Mouse (Mus musculus) G1E (cell line): ENCODE data around the gene Adam12.

Experiments
- CTCF ChIP-seq: IDR thresholded peaks from 2 replicates; pipeline ENCODE4 v1.5.1; 2012; ENCODE audit warnings: low read depth, low read length, inconsistent platforms, mixed read lengths
- GATA1 ChIP-seq: IDR thresholded peaks from 2 replicates; pipeline ENCODE4 v1.6.1; 2012; ENCODE audit warnings: borderline replicate concordance, low read length, inconsistent platforms, mixed read lengths
- TAL1 ChIP-seq: conservative IDR thresholded peaks from 2 replicates; pipeline ENCODE4 v1.6.1; 2012; ENCODE audit warnings: low read depth, low read length, inconsistent platforms, mixed read lengths

DNA sequence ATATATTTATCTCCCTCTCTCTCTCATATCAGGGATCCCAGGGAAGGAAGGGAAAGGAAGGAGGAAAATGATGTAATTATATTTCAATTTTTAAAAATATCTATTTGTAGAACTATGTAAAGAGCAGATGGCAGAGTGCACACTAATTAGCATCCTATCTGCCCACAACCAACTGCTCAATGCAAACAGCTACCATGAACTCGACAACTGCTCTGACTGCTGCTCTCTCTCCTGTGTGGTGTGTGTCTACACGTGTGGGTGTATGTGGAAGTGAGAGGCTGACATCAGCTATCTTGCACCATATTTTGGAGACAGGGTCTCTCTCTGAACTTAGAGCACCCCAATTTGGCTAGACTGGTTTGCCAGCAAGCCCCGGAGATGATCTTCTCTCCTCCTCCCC lies 320.1 kb downstream of the Adam12 start:
- TF ChIP-seq CTCF (no peak), TAL1 (no peak), GATA1 (no peak)
